Mouse (Mus musculus) embryonic stem cell, embryonic (primary cell): ENCODE measurements around the gene Fbxl16.

Experiments
- CTCF ChIA-PET, 4 experiments: fragments of 300-600 bp in 2 of 4; fragments of 350-600 bp in 2 of 4; sonication (Branson Sonifier 250); formaldehyde crosslinking; loops; one replicate each; lab custom pipeline; 2022; ENCODE audit warnings: inconsistent platforms in 2 of 4; lab: Charles Lee
- POLR2A ChIA-PET, 4 experiments: fragments of 300-600 bp in 2 of 4; fragments of 350-600 bp in 2 of 4; sonication (Branson Sonifier 250); formaldehyde crosslinking; loops; one replicate each; lab custom pipeline; 2022; ENCODE audit warnings: antibody characterized with exemption in 4 of 4, inconsistent platforms in 1 of 4; lab: Charles Lee

The Fbxl16 gene

DNA sequence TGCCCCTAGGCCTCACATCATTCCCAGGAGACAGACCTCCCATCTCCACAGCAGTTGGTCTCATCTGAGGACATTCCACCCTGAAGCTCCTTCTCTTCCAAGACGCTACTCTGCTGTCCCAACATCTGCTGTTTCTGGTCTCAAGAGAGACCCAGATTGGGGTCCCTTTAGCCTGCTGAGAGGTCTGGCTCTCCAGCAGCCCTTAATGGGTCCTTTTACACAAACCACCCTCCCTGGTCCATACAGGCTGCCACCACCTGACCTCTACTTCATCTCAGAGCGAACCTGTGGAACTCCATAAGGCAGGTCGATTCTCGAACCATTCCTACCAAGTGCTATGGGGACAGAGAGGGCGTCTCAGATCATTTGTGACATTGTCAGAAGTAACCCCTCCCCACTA lies 857 bp upstream of the Fbxl16 start:
- ChIA-PET POLR2A (interaction anchor here in 3 of 4 experiments (0.9 to 2.8 kb wide), 12 partner anchors 10 to 302 kb away, joined by 3 to 12 read pairs (median 6); partner anchors contain the start of genes Stub1 (in 2 of the 3), Chtf18 (in 1 of the 3), Haghl (in 1 of the 3) and Metrn (in 1 of the 3)), CTCF (interaction anchor here in 3 of 4 experiments (0.5 to 1.9 kb wide), 8 partner anchors 11 to 1599 kb away, joined by 3 to 11 read pairs (median 3); partner anchors contain the start of genes Gng13 (in 1 of the 3), Metrn (in 1 of the 3), Narfl (in 1 of the 3) and Ntn3 (in 1 of the 3))

GRCm38 (mm10) chr17:25809606-25810340 lies 888 bp downstream of the Fbxl16 start:
- POLR2A ChIA-PET: interaction anchor here in 3 of 4 experiments (0.5 to 2.8 kb wide), 17 partner anchors 8 to 565 kb away, joined by 3 to 16 read pairs (median 4); partner anchors contain the start of genes Metrn (in 3 of the 3), Haghl (in 1 of the 3), Jmjd8 (in 1 of the 3) and Stub1 (in 1 of the 3)
- CTCF ChIA-PET: interaction anchor here in 3 of 4 experiments (0.7 to 1.5 kb wide), 6 partner anchors 13 to 239 kb away, joined by 3 to 5 read pairs (median 3); partner anchors contain the start of genes Metrn (in 1 of the 3), Narfl (in 1 of the 3) and Sox8 (in 1 of the 3)

DNA sequence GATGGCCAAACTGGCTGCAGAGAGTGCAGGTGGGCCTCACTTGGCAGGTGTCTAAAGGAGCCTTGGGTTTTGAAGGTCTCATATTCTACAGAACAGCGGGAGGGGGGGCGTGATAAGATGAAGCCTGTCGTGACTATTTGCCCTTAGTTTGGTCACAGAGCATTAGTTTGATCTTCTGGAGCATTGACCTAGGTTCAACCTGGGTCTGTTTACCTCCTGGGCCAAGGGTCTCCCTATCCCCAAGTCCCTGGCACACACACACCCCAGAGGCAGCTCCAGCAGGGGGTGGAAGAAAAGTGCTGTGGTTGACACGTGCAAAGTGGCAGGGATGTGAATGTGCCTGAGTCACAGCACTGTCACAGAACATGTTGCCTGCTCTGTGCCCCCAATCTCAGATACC lies 2.0 kb downstream of the Fbxl16 start:
- ChIA-PET CTCF (no interaction called here), POLR2A (no interaction called here)

DNA sequence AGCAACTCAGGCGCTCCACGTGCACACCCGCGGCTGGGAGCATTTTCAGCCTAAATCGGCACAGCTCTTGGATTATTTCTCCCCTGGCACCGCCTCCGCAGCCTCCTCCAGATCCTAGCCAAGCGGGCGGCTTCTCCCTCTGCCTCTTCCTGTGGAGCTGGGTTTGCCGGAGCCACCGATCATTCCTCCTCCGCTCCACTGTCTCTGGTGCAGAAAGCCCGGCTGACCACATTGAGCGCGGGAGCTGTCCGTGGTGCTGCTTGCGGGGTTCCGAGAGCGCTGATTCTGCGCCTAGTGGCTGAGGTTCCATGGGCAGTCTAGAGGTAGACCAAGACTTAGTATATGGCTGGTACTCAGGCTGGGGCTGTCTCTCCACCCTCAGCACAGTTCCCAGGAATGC lies 4.6 kb downstream of the Fbxl16 start:
- ChIA-PET POLR2A (interaction anchor here (0.6 to 10.0 kb wide), 22 partner anchors 9 to 1103 kb away, joined by 3 to 92 read pairs (median 4); partner anchors contain the start of genes Wdr24 (in 3 of the 4), Chtf18 (in 2 of the 4), Rpusd1 (in 2 of the 4) and Stub1 (in 2 of the 4)), CTCF (interaction anchor here (0.5 to 1.9 kb wide), 21 partner anchors 9 to 1122 kb away, joined by 3 to 6 read pairs (median 3); partner anchors contain the start of genes Stub1 (in 2 of the 4), Chtf18 (in 1 of the 4), Rhot2 (in 1 of the 4) and Rpusd1 (in 1 of the 4))

DNA sequence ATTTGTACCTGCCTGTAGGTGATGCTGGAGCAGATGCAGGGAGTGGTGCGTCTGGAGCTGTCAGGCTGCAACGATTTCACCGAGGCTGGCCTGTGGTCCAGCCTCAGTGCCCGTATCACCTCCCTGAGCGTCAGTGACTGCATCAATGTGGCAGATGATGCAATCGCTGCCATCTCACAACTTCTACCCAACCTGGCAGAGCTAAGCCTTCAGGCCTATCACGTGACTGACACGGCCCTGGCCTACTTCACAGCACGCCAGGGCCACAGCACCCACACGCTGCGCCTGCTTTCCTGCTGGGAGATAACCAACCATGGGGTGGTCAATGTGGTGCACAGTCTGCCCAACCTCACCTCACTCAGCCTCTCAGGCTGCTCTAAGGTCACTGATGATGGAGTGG lies 8.8 kb downstream of the Fbxl16 start:
- POLR2A ChIA-PET: interaction anchor here in 2 of 4 experiments (0.6 to 10.0 kb wide), 11 partner anchors 9 to 435 kb away, joined by 3 to 92 read pairs (median 3); partner anchors contain the start of genes Stub1 (in 2 of the 2), Fbxl16 (in 1 of the 2), Jmjd8 (in 1 of the 2) and Luc7l (in 1 of the 2)
- CTCF ChIA-PET: interaction anchor here in 3 of 4 experiments (0.6 to 1.5 kb wide), 6 partner anchors 16 to 367 kb away, joined by 3 to 6 read pairs (median 4); partner anchors contain the start of gene Wdr90 (in 1 of the 3)

- ChIA-PET CTCF (interaction anchor here in 2 of 4 experiments (0.6 to 1.1 kb wide), 6 partner anchors 14 to 304 kb away, joined by 3 to 4 read pairs (median 4); partner anchors contain the start of genes Mcrip2 (in 1 of the 2), Mrpl28 (in 1 of the 2) and Stub1 (in 1 of the 2)), POLR2A (interaction anchor here in 3 of 4 experiments (0.5 to 10.0 kb wide), 19 partner anchors 9 to 546 kb away, joined by 3 to 92 read pairs (median 3); partner anchors contain the start of genes Jmjd8 (in 3 of the 3), Stub1 (in 3 of the 3), Fbxl16 (in 2 of the 3) and Chtf18 (in 1 of the 3))
Observed at GRCm38 (mm10) chr17:25818851-25819780, 10.2 kb downstream of the Fbxl16 start.

DNA sequence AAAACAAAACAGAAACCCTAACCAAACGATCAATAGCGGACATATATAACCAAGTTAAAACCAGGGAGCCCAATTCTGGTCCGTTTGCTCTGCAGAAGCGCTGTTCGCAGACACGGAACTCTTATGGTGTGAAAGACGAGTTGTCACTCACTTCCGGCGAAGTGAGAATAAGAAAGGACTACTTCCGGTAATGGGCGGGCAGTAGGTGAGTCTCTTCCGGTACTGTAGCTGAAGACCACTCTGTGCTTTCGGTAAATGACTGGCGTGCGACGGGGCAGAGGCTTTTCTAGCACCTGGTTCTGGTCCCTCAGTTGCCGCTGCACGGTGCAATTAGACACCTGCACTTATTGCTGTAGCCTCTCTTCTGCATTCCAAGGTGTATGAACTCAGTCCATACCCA lies 14.6 kb downstream of the Fbxl16 start, which contains the start of gene Wdr24:
Wdr24 (plus strand) TSS at position 176 of the 400 bp plus-strand sequence.
- CTCF ChIA-PET: interaction anchor here in 2 of 4 experiments (1.2 to 1.5 kb wide), 3 partner anchors 9 to 308 kb away, joined by 3 to 11 read pairs (median 3); partner anchors contain the start of gene Stub1 (in 2 of the 2)
- POLR2A ChIA-PET: interaction anchor here (0.5 to 4.4 kb wide), 18 partner anchors 9 to 97 kb away, joined by 3 to 60 read pairs (median 6); partner anchors contain the start of genes Stub1 (in 3 of the 4), Rhbdl1 (in 2 of the 4), Fam173a (in 1 of the 4) and Mcrip2 (in 1 of the 4)

DNA sequence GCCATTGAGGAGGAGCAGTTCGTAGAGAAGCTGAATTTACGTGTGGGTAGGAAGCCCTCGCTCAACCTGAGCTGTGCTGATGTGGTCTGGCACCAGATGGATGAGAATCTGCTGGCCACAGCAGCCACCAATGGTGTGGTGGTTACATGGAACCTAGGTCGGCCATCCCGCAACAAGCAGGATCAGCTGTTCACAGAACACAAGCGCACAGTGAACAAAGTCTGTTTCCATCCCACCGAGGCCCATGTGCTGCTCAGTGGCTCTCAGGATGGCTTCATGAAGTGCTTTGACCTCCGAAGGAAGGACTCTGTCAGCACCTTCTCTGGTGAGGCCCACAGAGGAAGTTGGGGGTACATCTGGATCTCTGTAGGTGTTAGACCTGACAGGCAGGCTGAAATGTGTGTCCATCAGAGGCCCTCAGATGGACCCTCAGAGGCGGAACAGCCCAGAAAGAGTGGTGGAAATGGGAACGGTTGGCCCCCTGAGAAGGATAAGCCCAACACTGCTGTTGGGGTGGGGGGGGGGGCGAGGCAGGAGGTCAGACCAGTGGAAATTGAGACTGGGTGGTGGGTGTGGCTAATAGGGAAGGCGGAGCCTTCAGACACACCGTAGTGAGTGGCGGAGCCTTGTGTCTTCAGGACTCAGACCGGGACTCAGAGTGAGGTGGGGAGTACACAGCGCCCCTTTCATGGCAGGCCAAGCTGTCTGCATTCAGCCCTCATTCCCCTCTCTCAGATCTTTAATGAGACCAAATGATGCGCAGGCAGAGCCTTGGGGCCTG lies 15.7 kb downstream of the Fbxl16 start:
- ChIA-PET POLR2A (interaction anchor here (0.7 to 4.4 kb wide), 12 partner anchors 8 to 399 kb away, joined by 3 to 60 read pairs (median 4); partner anchors contain the start of genes Rhbdl1 (in 2 of the 4), Stub1 (in 2 of the 4) and Mcrip2 (in 1 of the 4)), CTCF (interaction anchor here in 1 of 4 experiments (1.0 to 1.5 kb wide), 2 partner anchors 8 to 12 kb away, joined by 3 to 4 read pairs; partner anchors contain the start of gene Stub1)

DNA sequence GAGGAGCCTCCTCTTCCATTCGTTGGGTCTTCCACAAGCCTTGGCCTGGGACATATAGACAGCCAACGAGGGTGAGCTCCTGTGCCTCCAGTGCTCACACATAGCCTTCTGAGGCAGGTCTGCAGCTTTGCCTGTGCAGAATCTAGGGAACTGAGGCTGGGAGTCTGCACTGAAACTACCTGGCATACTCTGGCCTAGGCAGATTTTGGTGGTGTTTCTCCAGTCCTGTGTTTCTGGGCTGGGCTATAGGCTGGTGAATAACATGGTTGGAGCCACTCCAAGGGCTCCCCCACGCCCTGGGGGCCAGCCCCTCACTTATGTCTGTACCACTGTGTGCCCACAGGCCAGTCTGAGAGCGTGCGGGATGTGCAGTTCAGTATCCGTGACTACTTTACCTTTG lies 16.4 kb downstream of the Fbxl16 start:
- ChIA-PET CTCF (no interaction called here), POLR2A (interaction anchor here in 3 of 4 experiments (0.7 to 4.4 kb wide), 7 partner anchors 8 to 399 kb away, joined by 3 to 60 read pairs (median 4); partner anchors contain the start of genes Stub1 (in 2 of the 3), Haghl (in 1 of the 3) and Rhbdl1 (in 1 of the 3))

DNA sequence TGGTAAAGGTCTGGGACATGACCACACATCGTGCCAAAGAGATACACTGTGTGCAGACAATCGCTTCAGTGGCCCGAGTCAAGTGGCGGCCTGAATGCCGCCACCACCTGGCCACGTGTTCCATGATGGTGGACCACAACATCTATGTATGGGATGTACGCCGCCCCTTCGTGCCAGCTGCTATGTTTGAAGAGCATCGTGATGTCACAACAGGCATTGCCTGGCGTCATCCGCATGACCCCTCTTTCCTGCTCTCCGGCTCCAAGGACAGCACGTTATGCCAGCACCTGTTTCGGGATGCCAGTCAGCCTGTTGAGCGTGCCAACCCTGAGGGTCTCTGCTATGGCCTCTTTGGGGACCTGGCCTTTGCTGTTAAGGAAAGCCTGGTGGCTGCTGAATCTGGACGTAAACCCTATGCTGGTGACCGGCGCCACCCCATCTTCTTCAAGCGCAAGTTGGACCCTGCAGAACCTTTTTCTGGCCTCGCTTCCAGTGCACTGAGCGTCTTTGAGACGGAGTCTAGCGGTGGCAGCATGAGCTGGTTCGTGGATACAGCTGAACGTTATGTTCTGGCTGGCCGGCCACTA lies 17.2 kb downstream of the Fbxl16 start:
- ChIA-PET POLR2A (interaction anchor here in 2 of 4 experiments (0.9 to 4.4 kb wide), 8 partner anchors 7 to 286 kb away, joined by 3 to 44 read pairs (median 4); partner anchors contain the start of genes Haghl (in 1 of the 2), Rhbdl1 (in 1 of the 2) and Stub1 (in 1 of the 2)), CTCF (no interaction called here)

GRCm38 (mm10) chr17:25827011-25827410 lies 18.1 kb downstream of the Fbxl16 start:
- ChIA-PET CTCF (no interaction called here), POLR2A (interaction anchor here in 2 of 4 experiments (0.6 to 9.2 kb wide), 10 partner anchors 9 to 562 kb away, joined by 3 to 92 read pairs (median 3); partner anchors contain the start of genes Capn15 (in 1 of the 2), Rhbdl1 (in 1 of the 2) and Wfikkn1 (in 1 of the 2))

GRCm38 (mm10) chr17:25827546-25828222 lies 18.8 kb downstream of the Fbxl16 start:
- POLR2A ChIA-PET: interaction anchor here (0.6 to 9.2 kb wide), 28 partner anchors 8 to 1411 kb away, joined by 3 to 114 read pairs (median 4); partner anchors contain the start of genes Rhbdl1 (in 3 of the 4), Rpusd1 (in 2 of the 4), Capn15 (in 1 of the 4) and Chtf18 (in 1 of the 4)

DNA sequence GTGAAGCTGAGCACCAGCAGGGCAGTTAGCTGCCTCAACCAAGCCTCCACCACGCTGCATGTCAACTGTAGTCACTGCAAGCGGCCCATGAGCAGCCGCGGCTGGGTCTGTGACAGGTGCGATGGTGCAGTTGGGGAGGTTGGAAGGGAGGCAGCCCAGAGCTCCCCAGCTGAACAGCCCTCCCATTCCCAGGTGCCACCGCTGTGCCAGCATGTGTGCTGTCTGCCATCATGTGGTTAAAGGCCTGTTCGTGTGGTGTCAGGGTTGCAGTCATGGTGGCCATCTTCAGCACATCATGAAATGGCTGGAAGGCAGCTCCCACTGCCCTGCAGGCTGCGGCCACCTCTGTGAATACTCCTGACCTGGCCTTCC lies 19.3 kb downstream of the Fbxl16 start:
- ChIA-PET POLR2A (interaction anchor here (0.6 to 9.2 kb wide), 34 partner anchors 9 to 1412 kb away, joined by 3 to 114 read pairs (median 5); partner anchors contain the start of genes Rhbdl1 (in 3 of the 4), Gng13 (in 2 of the 4), Haghl (in 2 of the 4) and Rhot2 (in 2 of the 4)), CTCF (interaction anchor here in 3 of 4 experiments (0.6 to 1.5 kb wide), 7 partner anchors 16 to 295 kb away, joined by 3 to 6 read pairs (median 3); partner anchors contain the start of genes Chtf18 (in 1 of the 3), Mrpl28 (in 1 of the 3), Narfl (in 1 of the 3) and Rhot2 (in 1 of the 3))

More at GRCm38 (mm10) chr17:25827546-25828222, 18.8 kb downstream of the Fbxl16 start:
- CTCF ChIA-PET: interaction anchor here in 2 of 4 experiments (0.6 kb wide), 3 partner anchors 28 to 296 kb away, joined by 3 to 6 read pairs (median 3); partner anchors contain the start of gene Mrpl28 (in 1 of the 2)
